Mouse (Mus musculus) hindbrain, embryonic 16.5 days (tissue): ENCODE measurements around the gene Arsg. TPM values are rescaled to one million over a fixed set of nuclear protein-coding genes. Genes with fewer than 3 reads are reported as not detected.
"Not testable (repeated sequence)": the region's sequence is repeated elsewhere in the genome, so short reads cannot be mapped to it uniquely, and the experiment has no call there.

Experiments
- ATAC-seq: fragments of 200-750 bp; cut with Nextera tagmentation; 2 replicates; pipeline ENCODE4 v1.8.0; 2017; ENCODE audit warnings: moderate TSS enrichment, moderate library complexity
- H3K27ac ChIP-seq: fragments of 300-500 bp; sonication (generic); 2 replicates; pipeline ENCODE4 v1.5.1; 2014; ENCODE audit warnings: low read depth, mild to moderate bottlenecking, control low read depth, low read length, moderate library complexity
- H3K27me3 ChIP-seq: fragments of 300-500 bp; sonication (generic); replicated peaks from 2 replicates; pipeline ENCODE4 v1.6.1; 2014; ENCODE audit warnings: low read length; ENCODE audit not compliant: control insufficient read depth, insufficient read depth
- H3K36me3 ChIP-seq: fragments of 300-500 bp; sonication (generic); 2 replicates; pipeline ENCODE4 v1.6.1; 2014; ENCODE audit warnings: mild to moderate bottlenecking, low read length, moderate library complexity, mixed read lengths; ENCODE audit not compliant: control insufficient read depth, insufficient read depth
- H3K4me1 ChIP-seq: fragments of 300-500 bp; sonication (generic); 2 replicates; pipeline ENCODE4 v1.6.1; 2014; ENCODE audit warnings: low read depth, low read length; ENCODE audit not compliant: control insufficient read depth, insufficient read depth
- H3K4me2 ChIP-seq: fragments of 300-500 bp; sonication (generic); 2 replicates; pipeline ENCODE4 v1.6.1; 2014; ENCODE audit warnings: mild to moderate bottlenecking, low read length, control low read depth, moderate library complexity
- H3K4me3 ChIP-seq: fragments of 300-500 bp; sonication (generic); 2 replicates; pipeline ENCODE4 v1.5.1; 2014; ENCODE audit warnings: mild to moderate bottlenecking, low read length, control low read depth, moderate library complexity
- H3K9ac ChIP-seq: fragments of 300-500 bp; sonication (generic); 2 replicates; pipeline ENCODE4 v1.6.1; 2014; ENCODE audit warnings: low read depth, mild to moderate bottlenecking, control low read depth, low read length, moderate library complexity
- H3K9me3 ChIP-seq: fragments of 300-500 bp; sonication (generic); 2 replicates; pipeline ENCODE4 v1.6.1; 2014; ENCODE audit warnings: mild to moderate bottlenecking, low read length, moderate library complexity; ENCODE audit not compliant: control insufficient read depth
- WGBS: fragments of 180-500 bp; shearing (Covaris S2); extraction: QIAGEN DNeasy Blood & Tissue Kit; methylation state at CpG from one replicate; pipeline ENCODE4 v1.1.7; 2014; 5-methylcytosine and 5-hydroxymethylcytosine counted together
- polyA plus RNA-seq: library from polyadenylated mRNA; unstranded; fragments of >200 nt; fragmentation: Nextera tagmentation; extraction: Ambion mirVana; gene quantifications from 2 replicates; pipeline ENCODE4 v1.2.1, GENCODE M21; 2015

Gene Arsg
- polyA plus RNA-seq, 1 experiment from 2014 or later, result 8.0 TPM

DNA sequence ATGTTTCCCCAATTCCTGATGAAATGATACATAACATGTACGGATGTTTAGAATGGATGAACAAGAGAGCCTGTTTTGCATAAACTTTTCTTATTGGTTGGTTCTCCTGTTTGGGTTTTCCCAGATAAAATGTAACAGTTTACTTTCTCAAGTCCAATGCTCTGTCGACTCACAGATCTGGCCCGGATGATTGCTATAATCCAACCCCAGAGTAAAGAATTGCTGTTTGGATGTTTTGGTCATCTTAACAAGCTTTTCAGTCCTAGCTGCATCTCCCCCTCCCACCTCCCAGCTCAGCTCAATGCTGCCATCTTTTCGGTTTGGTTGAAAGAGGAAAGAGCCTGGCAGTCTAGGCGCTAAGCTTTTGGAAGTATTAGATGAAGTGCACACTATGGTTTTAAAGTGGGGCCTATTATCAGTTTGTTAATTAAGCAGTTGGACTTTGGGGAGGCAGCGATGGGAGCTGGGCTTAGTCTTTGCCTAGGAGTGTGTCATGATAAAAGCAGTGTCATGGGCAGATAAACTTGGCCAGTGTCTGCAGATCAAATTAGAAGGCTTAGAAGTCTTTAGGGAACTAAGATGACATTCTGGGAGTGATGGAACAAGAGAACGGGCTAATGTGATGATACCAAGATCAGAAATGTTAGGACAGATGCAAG is 139.8 kb downstream of the Arsg start:
- Histone ChIP-seq H3K27ac (no peak overlapping the region), H3K4me3 (no peak overlapping the region), H3K4me2 (no peak overlapping the region), H3K9ac (no peak overlapping the region), H3K9me3 (no peaks in the 10 kb centered on the region), H3K4me1 (peaks cover 7% of the 10 kb centered on the region), H3K36me3 (no peaks in the 10 kb centered on the region), H3K27me3 (no peaks in the 10 kb centered on the region)
- 72% methylated on average over 7 of the region's 7 CpGs for WGBS
- ATAC-seq, result no peak

DNA sequence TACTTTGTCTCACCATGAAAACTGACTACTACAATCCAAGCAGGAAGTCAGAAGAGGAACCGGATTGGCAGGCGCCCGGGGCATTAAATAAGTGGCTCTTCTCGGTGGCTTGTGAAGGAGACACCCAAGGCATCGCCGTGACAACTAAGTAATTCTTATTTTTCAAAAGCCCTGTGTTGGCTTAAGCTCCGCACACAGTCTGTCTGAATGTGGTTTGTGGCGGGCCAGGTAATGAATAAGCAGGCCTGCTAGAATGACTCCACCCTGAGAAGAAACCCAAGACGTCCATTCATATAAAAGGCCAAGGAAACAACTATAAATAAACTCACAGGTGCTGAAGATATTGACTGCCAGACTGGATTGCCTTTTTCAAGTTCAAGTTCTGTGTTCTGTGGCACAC is 142.1 kb downstream of the Arsg start:
- no peaks in the 10 kb centered on the region for H3K36me3 ChIP-seq
- H3K4me1 ChIP-seq, result peaks cover 4% of the 10 kb centered on the region
- WGBS, result 63% methylated on average over 9 of the region's 9 CpGs

DNA sequence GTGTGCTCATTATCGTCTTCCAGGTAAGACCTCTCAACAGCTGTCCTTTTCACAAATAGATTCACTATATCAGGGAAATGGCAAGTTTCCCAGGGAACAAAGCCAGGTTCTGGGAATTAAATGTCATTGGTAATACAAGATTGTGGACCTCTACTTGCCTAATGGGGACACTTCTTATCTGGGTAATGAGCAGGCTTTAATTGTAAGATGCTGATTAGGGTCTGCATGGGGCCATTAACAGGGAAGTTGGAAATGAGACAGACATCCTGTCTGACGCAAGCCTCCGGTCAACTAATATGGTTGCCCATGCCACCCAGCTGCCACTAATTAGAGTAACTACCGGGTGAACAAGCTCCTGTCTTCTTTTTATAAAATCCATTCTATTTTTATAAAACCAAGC is 143.2 kb downstream of the Arsg start:
- H3K27ac ChIP-seq, result no peak overlapping the region
- H3K9ac ChIP-seq, result no peak overlapping the region
- H3K4me3 ChIP-seq, result no peak overlapping the region
- WGBS, result 61% methylated on average over 4 of the region's 4 CpGs
- ATAC-seq, result no peak
- H3K9me3 ChIP-seq, result no peaks in the 10 kb centered on the region
- H3K4me2 ChIP-seq, result no peak overlapping the region
- H3K27me3 ChIP-seq, result no peaks in the 10 kb centered on the region
- no peaks in the 10 kb centered on the region for H3K4me1 ChIP-seq
- no peaks in the 10 kb centered on the region for H3K36me3 ChIP-seq

More for the DNA sequence above, 142.1 kb downstream of the Arsg start:
- H3K27ac ChIP-seq, result no peak overlapping the region
- H3K27me3 ChIP-seq, result no peaks in the 10 kb centered on the region
- no peak overlapping the region for H3K4me2 ChIP-seq
- no peak overlapping the region for H3K4me3 ChIP-seq
- no peak for ATAC-seq
- H3K9me3 ChIP-seq, result no peaks in the 10 kb centered on the region
- H3K9ac ChIP-seq, result no peak overlapping the region

DNA sequence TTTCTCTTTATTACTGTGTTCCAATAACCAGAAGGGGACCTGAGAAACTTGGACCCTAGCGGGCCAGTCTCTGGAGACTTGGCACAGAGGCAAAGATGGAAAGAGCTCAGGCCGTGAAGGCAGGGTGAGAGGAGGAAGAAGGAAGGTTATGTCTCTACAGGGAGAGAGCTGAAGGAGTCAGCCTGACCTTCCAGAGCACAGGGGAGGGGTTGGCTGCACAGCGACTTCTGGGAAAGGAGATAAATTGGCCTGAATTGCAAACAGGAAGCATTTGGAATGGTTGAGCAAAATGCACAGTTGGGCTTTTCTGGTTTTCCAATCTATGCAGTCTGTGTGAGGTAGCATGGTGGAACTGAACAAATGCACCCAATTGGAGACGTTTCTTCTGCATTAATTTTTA is 143.6 kb downstream of the Arsg start:
- no peak overlapping the region for H3K4me2 ChIP-seq
- H3K27me3 ChIP-seq, result no peaks in the 10 kb centered on the region
- H3K4me3 ChIP-seq, result no peak overlapping the region
- no peaks in the 10 kb centered on the region for H3K36me3 ChIP-seq
- H3K9ac ChIP-seq, result no peak overlapping the region
- ATAC-seq, result no peak
- no peak overlapping the region for H3K27ac ChIP-seq
- H3K4me1 ChIP-seq, result no peaks in the 10 kb centered on the region
- no peaks in the 10 kb centered on the region for H3K9me3 ChIP-seq
- 63% methylated on average over 4 of the region's 4 CpGs for WGBS

DNA sequence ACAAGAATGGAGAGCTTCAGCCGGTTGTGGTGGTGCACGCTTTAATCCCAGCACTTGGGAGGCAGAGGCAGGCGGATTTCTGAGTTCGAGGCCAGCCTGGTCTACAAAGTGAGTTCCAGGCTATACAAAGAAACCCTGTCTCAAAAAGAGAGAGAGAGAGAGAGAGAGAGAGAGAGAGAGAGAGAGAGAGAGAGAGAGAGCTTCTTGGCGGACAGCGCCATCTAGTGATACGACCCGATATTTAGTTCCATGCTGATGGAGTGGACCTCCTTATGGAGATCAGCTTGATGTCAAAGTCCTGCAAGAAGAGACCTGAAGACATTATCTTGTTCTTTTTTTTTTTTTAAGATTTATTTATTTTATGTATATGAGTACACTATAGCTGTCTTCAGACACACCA is 145.9 kb downstream of the Arsg start:
- H3K27me3 ChIP-seq, result not testable (repeated sequence)

DNA sequence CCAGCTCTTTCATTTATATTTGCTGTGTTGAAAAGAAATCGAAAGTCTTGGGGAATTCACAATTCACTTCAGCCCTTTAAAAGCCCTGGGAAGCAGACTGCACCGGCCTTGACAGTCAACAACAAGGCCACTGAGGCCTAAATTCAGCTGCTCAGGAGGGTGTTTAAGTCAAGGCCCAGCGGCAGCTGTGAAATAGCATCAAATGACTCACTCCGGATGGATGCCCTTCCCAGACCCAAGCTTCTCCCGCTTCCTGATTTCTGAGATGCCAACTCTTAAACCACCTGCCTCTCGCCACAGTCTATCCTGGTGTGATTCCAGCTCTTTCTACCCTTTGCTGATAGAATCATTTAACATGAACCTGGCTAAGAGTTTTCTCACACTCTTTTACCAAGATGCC is 147.2 kb downstream of the Arsg start:
- H3K9me3 ChIP-seq, result peaks cover 3% of the 10 kb centered on the region; the same call in 1 of the 2 replicates
- WGBS, result 82% methylated on average over 6 of the region's 6 CpGs

More for the DNA sequence above, 145.9 kb downstream of the Arsg start:
- H3K27ac ChIP-seq, H3K36me3 ChIP-seq, H3K4me1 ChIP-seq, ATAC-seq, H3K9ac ChIP-seq, H3K4me3 ChIP-seq, H3K9me3 ChIP-seq, H3K4me2 ChIP-seq: not testable (repeated sequence)
- WGBS, result 31% methylated on average over 8 of the region's 8 CpGs

DNA sequence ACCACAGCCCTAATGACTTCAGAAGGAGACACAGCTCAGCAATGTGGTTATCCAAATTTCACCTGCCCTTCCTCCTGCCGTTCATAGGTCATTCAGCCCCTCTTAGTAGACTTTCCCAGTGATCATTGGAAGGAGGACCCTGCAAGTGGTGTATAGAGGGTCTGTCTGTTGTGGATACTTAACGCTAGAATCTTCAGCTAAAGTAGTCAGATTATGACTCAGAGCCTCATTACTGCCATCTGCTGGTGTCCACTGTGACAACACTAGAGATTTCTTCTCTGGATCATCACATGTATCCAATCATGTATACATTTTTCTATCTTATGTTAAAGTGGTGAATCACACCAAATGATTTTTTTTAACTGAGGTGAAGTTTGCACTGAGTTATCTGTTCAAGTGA is 148.0 kb downstream of the Arsg start:
- Histone ChIP-seq H3K27ac (no peak overlapping the region), H3K9ac (no peak overlapping the region), H3K9me3 (peaks cover 3% of the 10 kb centered on the region; the same call in 1 of the 2 replicates), H3K36me3 (no peaks in the 10 kb centered on the region), H3K27me3 (no peaks in the 10 kb centered on the region; the same call in 1 of the 2 replicates), H3K4me2 (no peak overlapping the region), H3K4me1 (no peaks in the 10 kb centered on the region), H3K4me3 (no peak overlapping the region)
- WGBS, result 12% methylated on average over 2 of the region's 2 CpGs
- no peak for ATAC-seq

More for the DNA sequence above, 147.2 kb downstream of the Arsg start:
- no peak overlapping the region for H3K27ac ChIP-seq
- no peaks in the 10 kb centered on the region; the same call in 1 of the 2 replicates for H3K27me3 ChIP-seq
- no peak for ATAC-seq
- H3K9ac ChIP-seq, result no peak overlapping the region
- no peaks in the 10 kb centered on the region for H3K36me3 ChIP-seq
- H3K4me2 ChIP-seq, result no peak overlapping the region
- no peaks in the 10 kb centered on the region for H3K4me1 ChIP-seq
- no peak overlapping the region for H3K4me3 ChIP-seq

DNA sequence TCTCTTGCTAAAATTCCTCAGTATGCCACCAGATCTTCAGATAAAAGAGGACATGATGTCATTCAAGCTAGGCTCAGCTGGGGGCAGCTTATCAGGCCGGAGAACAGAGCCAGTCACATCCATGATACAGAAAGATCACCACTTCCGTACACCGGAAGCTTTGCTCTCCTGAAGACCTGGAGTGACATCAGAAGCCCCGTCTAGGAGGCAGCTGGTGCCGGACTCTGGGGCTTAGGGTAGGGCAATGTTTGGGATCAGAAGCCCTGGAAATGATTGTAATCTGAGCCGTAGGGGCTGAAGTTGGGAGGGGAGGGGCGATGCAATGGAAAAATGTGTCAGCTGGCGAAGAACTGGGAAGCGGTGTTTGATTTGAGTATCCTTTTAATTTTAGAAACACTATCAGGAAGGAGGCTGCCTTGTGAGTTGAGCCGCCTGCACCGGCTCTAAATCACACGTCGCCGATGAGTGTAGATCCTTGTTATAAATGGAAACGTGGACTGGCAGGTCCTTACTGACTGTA is 149.4 kb downstream of the Arsg start:
- peaks cover 3% of the 10 kb centered on the region; the same call in 1 of the 2 replicates for H3K9me3 ChIP-seq
- no peak overlapping the region for H3K4me3 ChIP-seq
- 51% methylated on average over 15 of the region's 15 CpGs for WGBS
- H3K4me1 ChIP-seq, result no peaks in the 10 kb centered on the region
- no peaks in the 10 kb centered on the region for H3K36me3 ChIP-seq
- H3K27me3 ChIP-seq, result no peaks in the 10 kb centered on the region; the same call in 1 of the 2 replicates
- peak overlapping the region; percentile 17; the same call in 1 of the 2 replicates for H3K4me2 ChIP-seq
- no peak overlapping the region for H3K27ac ChIP-seq
- no peak overlapping the region for H3K9ac ChIP-seq
- ATAC-seq, result 0 out of 2 replicates have a peak, but pooled peaks have one; percentile 27
